ENCODE assay signal across 22 mouse cellular contexts in genomic region chr6:17727891-17728790, GRCm38 (mm10). TPM values are rescaled to one million over a fixed set of nuclear protein-coding genes. Genes with fewer than 3 reads are reported as not detected.
DNase-seq lines count a peak whose midpoint lies in the region; ATAC-seq and TF ChIP-seq lines count a peak whose summit lies in the region.
"Had no signal": no experiment of that assay in that cellular context is flagged by ENCODE, and none has a peak within 500 bp of the region (broad histone marks: within the 10 kb centered on the region; RNA-seq: fewer than 3 reads in every experiment).

No protein-coding gene starts in this region.

- H3K27ac ChIP-seq in kidney, embryonic 16.5 days (ENCODE audit: low read length), result no peak overlapping the region
- no peak overlapping the region for H3K27ac ChIP-seq in intestine, embryonic 15.5 days
- no peak overlapping the region for H3K27ac ChIP-seq in liver, embryonic 11.5 days (ENCODE audit: low read depth, low read length)
- no peak overlapping the region for H3K27ac ChIP-seq in hindbrain, postnatal 0 days
- H3K27ac ChIP-seq: embryonic facial prominence, embryonic 13.5 days; heart, embryonic 13.5 days; hindbrain, embryonic 14.5 days; stomach, embryonic 15.5 days had no signal

- H3K9ac ChIP-seq in kidney, embryonic 16.5 days (replicated peaks; ENCODE audit: low read length), result no peak overlapping the region
- H3K9ac ChIP-seq in intestine, embryonic 15.5 days, result no peak overlapping the region
- no peak overlapping the region for H3K9ac ChIP-seq in liver, embryonic 11.5 days (ENCODE audit: low read depth, low read length)
- no peak overlapping the region for H3K9ac ChIP-seq in hindbrain, postnatal 0 days (replicated peaks; ENCODE audit: low read length)
- H3K9ac ChIP-seq: embryonic facial prominence, embryonic 13.5 days; heart, embryonic 13.5 days; hindbrain, embryonic 14.5 days; stomach, embryonic 15.5 days had no signal

- H3K27me3 ChIP-seq in kidney, embryonic 16.5 days (ENCODE audit: insufficient read depth, low read length), result no peaks in the 10 kb centered on the region
- no peaks in the 10 kb centered on the region for H3K27me3 ChIP-seq in intestine, embryonic 15.5 days (replicated peaks)
- no peaks in the 10 kb centered on the region for H3K27me3 ChIP-seq in liver, embryonic 11.5 days (replicated peaks; ENCODE audit: control insufficient read depth, insufficient read depth, low read length)
- H3K27me3 ChIP-seq in hindbrain, postnatal 0 days (ENCODE audit: insufficient read depth, low read length), result no peaks in the 10 kb centered on the region
- H3K27me3 ChIP-seq: embryonic facial prominence, embryonic 13.5 days; heart, embryonic 13.5 days; megakaryocyte, embryonic 14.5 days; stomach, embryonic 15.5 days had no signal

- no peak overlapping the region for H3K4me2 ChIP-seq in kidney, embryonic 16.5 days (replicated peaks; ENCODE audit: low read depth, low read length)
- H3K4me2 ChIP-seq in intestine, embryonic 15.5 days (replicated peaks), result no peak overlapping the region
- H3K4me2 ChIP-seq in liver, embryonic 11.5 days, result no peak overlapping the region
- H3K4me2 ChIP-seq in hindbrain, postnatal 0 days (ENCODE audit: low read depth, low read length), result no peak overlapping the region
- H3K4me2 ChIP-seq: embryonic facial prominence, embryonic 13.5 days; heart, embryonic 13.5 days; hindbrain, embryonic 14.5 days; stomach, embryonic 15.5 days had no signal

- ATAC-seq in kidney, embryonic 16.5 days (ENCODE audit: low FRiP score, low TSS enrichment), result no peak
- ATAC-seq in intestine, embryonic 15.5 days, result peak; percentile 78; the same call in 1 of the 2 replicates
- peak; percentile 55 for ATAC-seq in liver, embryonic 11.5 days (replicated peaks; ENCODE audit: low FRiP score)
- ATAC-seq in megakaryocyte, adult 5-6 weeks (ENCODE audit: poor library complexity, severe bottlenecking), result 0 out of 2 replicates have a peak, but pooled peaks have one; percentile 26
- ATAC-seq in hindbrain, postnatal 0 days, result no peak
- ATAC-seq: forebrain, embryonic 14.5 days; midbrain, embryonic 16.5 days had no signal

- no peaks in the 10 kb centered on the region for H3K4me1 ChIP-seq in kidney, embryonic 16.5 days (ENCODE audit: insufficient read depth, low read length)
- H3K4me1 ChIP-seq in intestine, embryonic 15.5 days (replicated peaks), result 0 out of 2 replicates have a peak, but pooled peaks cover 3% of the 10 kb centered on the region
- peaks cover 5% of the 10 kb centered on the region; the same call in 1 of the 2 replicates for H3K4me1 ChIP-seq in liver, embryonic 11.5 days (replicated peaks; ENCODE audit: control insufficient read depth, insufficient read depth, low read length)
- no peaks in the 10 kb centered on the region for H3K4me1 ChIP-seq in hindbrain, postnatal 0 days (ENCODE audit: insufficient read depth, low read length)
- H3K4me1 ChIP-seq: stomach, embryonic 15.5 days had no signal

- no peak overlapping the region for H3K4me3 ChIP-seq in kidney, embryonic 16.5 days (ENCODE audit: low read length)
- H3K4me3 ChIP-seq in intestine, embryonic 15.5 days (replicated peaks), result no peak overlapping the region
- H3K4me3 ChIP-seq in liver, embryonic 11.5 days (ENCODE audit: low read depth, low read length), result no peak overlapping the region
- H3K4me3 ChIP-seq in hindbrain, postnatal 0 days (ENCODE audit: low read length), result no peak overlapping the region
- H3K4me3 ChIP-seq: embryonic facial prominence, embryonic 13.5 days; heart, embryonic 13.5 days; megakaryocyte, embryonic 14.5 days; stomach, embryonic 15.5 days had no signal

- no peaks in the 10 kb centered on the region for H3K9me3 ChIP-seq in kidney, embryonic 16.5 days (ENCODE audit: low read length)
- H3K9me3 ChIP-seq in intestine, embryonic 15.5 days, result no peaks in the 10 kb centered on the region
- H3K9me3 ChIP-seq in liver, embryonic 11.5 days (ENCODE audit: control insufficient read depth, low read length), result no peaks in the 10 kb centered on the region
- no peaks in the 10 kb centered on the region for H3K9me3 ChIP-seq in hindbrain, postnatal 0 days (ENCODE audit: low read length)
- H3K9me3 ChIP-seq: embryonic facial prominence, embryonic 13.5 days; G1E; heart, embryonic 13.5 days; megakaryocyte, embryonic 14.5 days; stomach, embryonic 15.5 days had no signal

- no peak for TF ChIP-seq CTCF in hindbrain, postnatal 0 days (IDR thresholded peaks at IDR 0.05; ENCODE audit: low read depth)

- 86% methylated on average over 9 of the region's 9 CpGs for WGBS in kidney, embryonic 16.5 days
- 76% methylated on average over 9 of the region's 9 CpGs for WGBS in intestine, embryonic 15.5 days
- WGBS in liver, embryonic 11.5 days, result 73% methylated on average over 9 of the region's 9 CpGs
- 90% methylated on average over 9 of the region's 9 CpGs for WGBS in hindbrain, postnatal 0 days

- peak; percentile 21 for DNase-seq in kidney, postnatal 14 days
- no peak for DNase-seq in liver, embryonic 11.5 days (ENCODE audit: low spot score)
- DNase-seq in left cerebral cortex, adult 8-10 months (ENCODE audit: low spot score in 2 of 2), result no peak
- DNase-seq in kidney, adult 18-20 months, result no peak
- DNase-seq in hindbrain, postnatal 0 days (ENCODE audit: low spot score), result no peak
- DNase-seq: cerebellum, adult 8-10 months; kidney, adult 11 months; kidney, postnatal 25 days; left cerebral cortex, postnatal 4 days; right cerebral cortex, postnatal 25 days; thymus, adult 18-20 months had no signal

- no peaks in the 10 kb centered on the region for H3K36me3 ChIP-seq in kidney, embryonic 16.5 days (ENCODE audit: insufficient read depth, low read length)
- no peaks in the 10 kb centered on the region for H3K36me3 ChIP-seq in intestine, embryonic 15.5 days
- no peaks in the 10 kb centered on the region for H3K36me3 ChIP-seq in liver, embryonic 11.5 days (ENCODE audit: control insufficient read depth, insufficient read depth, low read length)
- H3K36me3 ChIP-seq in hindbrain, postnatal 0 days (ENCODE audit: insufficient read depth, low read length), result no peaks in the 10 kb centered on the region
- H3K36me3 ChIP-seq: embryonic facial prominence, embryonic 13.5 days; heart, embryonic 13.5 days; stomach, embryonic 15.5 days had no signal

RNA-seq across cellular contexts. Expression of gene St7, which starts 35.4 kb away (rescaled TPM):
- 19.8 and 20.6 TPM in 2 replicates for polyA plus RNA-seq in kidney, embryonic 16.5 days (2015; fragmentation: Nextera tagmentation; extraction: Ambion mirVana)
- 23.7 and 26.0 TPM in 2 replicates for polyA plus RNA-seq in intestine, embryonic 15.5 days (2015; fragmentation: Nextera tagmentation; extraction: Ambion mirVana)
- 16.9 and 18.6 TPM in 2 replicates for polyA plus RNA-seq in liver, embryonic 11.5 days (2014; fragmentation: Nextera tagmentation; extraction: Ambion mirVana)
- total RNA-seq in megakaryocyte, adult 5-6 weeks (2015), result 6.9 and 8.5 TPM in 2 replicates
- 10.6 and 14.0 TPM in 2 replicates for total RNA-seq in megakaryocyte, adult 5-6 weeks (2017)
- 10 to 100 TPM; 27.5 to 41.4 (median 34.8) TPM for total RNA-seq in left cerebral cortex, adult 8-10 months (2022)
- total RNA-seq in hindbrain, postnatal 0 days (2014; rRNA removed), result 67.4 and 71.7 TPM in 2 replicates
- 35.8 and 36.8 TPM in 2 replicates for polyA plus RNA-seq in hindbrain, postnatal 0 days (2015; fragmentation: Nextera tagmentation; extraction: Ambion mirVana)

Comparison
In these comparisons a context has a peak if more than half of its experiments do, and no peak if none do; other contexts are left out.
1. ATAC-seq: peak in intestine, embryonic 15.5 days (single experiment), liver, embryonic 11.5 days (single experiment) and megakaryocyte, adult 5-6 weeks (single experiment); none in kidney, embryonic 16.5 days (single experiment) and hindbrain, postnatal 0 days (single experiment).